Mouse (Mus musculus) layer of hippocampus, adult 2 months (tissue): Measurements from ENCODE around the gene Plekhh2. TPM values are rescaled to one million over a fixed set of nuclear protein-coding genes. Genes with fewer than 3 reads are reported as not detected.

Source experiments
- DNase-seq, 2 experiments: peaks; one replicate each; pipeline ENCODE4 v3.0.0; 2022; ENCODE audit warnings: low spot score in 2 of 2
- H3K27ac ChIP-seq: fragments of 200-600 bp; 2 replicates; pipeline ENCODE4 v1.8.1; 2022
- H3K4me3 ChIP-seq: fragments of 200-600 bp; 2 replicates; pipeline ENCODE4 v1.8.1; 2022; ENCODE audit warnings: mild to moderate bottlenecking
- CTCF ChIP-seq: fragments of 200-600 bp; conservative IDR thresholded peaks from 2 replicates; pipeline ENCODE4 v1.8.1; 2022; ENCODE audit warnings: antibody characterized with exemption, mild to moderate bottlenecking, moderate library complexity
- total RNA-seq, 2 experiments: library from RNA; stranded (reverse); gene quantifications; 2 replicates each; pipeline ENCODE4 v1.2.3; 2021

Gene Plekhh2
- total RNA-seq, 2 experiments from 2014 or later = 5.2 to 5.8 TPM

DNA sequence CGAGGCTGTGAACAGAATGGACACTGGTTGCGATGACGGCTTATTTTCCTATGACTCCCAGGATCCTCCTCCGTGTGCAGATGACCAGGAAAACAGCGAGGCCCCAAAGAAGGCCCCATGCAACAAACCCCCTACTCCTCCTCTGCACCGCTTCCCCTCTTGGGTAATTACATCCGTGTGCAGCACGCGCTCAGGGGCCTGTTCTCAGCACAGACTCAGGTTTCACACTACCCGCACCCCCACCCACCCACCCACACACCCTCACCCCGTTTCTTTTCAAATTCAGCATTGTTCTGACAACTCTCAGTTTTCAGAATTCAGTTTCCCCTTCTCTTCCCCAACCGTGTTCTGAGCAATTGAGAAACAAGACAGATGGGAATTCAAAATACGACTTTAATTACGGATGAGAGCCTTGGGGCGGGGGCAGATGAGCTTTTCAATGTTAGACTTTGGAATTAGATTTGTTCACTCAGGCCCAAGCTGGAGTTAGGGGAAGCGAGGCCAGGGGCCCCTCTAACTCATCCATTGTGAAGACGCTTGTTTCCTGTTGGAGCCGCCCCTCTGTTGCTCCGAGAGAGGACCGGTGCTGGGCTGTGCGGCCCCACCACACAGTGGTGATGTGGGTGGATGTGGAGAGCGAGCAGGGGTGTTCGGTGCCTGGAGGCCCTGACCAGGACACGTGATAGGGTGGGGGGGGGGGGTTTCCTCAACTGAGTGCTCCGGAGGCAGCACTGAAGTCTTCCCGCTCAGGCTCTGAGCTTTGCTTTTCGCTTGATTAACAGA lies 55.3 kb downstream of the Plekhh2 start:
- TF ChIP-seq CTCF = no peak
- Histone ChIP-seq H3K4me3 (no peak overlapping the region), H3K27ac (no peak overlapping the region)
- DNase-seq = peak; percentile 37 to 38

DNA sequence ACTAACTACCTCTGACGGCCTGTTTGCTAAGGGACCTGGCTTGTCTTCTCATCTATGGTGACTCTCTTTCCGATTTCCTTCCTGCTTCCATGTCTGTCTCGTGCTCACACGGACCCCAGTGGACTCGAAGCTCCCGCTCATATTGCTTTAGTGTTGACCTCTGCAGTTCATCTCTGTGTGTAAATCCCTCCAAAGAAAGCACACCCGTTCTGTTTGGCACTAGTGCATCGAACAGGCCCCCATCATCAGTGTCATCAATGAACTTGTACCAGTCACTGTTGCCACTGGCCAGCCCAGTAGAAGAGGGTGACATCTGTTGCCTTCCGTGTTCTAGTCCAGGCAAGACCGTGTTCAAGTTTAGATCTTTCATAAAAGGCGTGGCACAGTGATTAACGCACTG lies 57.1 kb downstream of the Plekhh2 start:
- no peak for DNase-seq
- H3K4me3 ChIP-seq = no peak overlapping the region
- no peak for TF ChIP-seq CTCF
- H3K27ac ChIP-seq = no peak overlapping the region

- no peak for TF ChIP-seq CTCF
- Histone ChIP-seq H3K4me3 (no peak overlapping the region), H3K27ac (no peak overlapping the region)
- no peak for DNase-seq
Observed at GRCm38 (mm10) chr17:84569770-84570169, 58.1 kb downstream of the Plekhh2 start.

GRCm38 (mm10) chr17:84571629-84572028 lies 59.9 kb downstream of the Plekhh2 start:
- no peak for TF ChIP-seq CTCF
- peak overlapping the region; percentile 22 for H3K4me3 ChIP-seq
- peak in 1 of 2 experiments; percentile 38 for DNase-seq
- no peak overlapping the region for H3K27ac ChIP-seq

DNA sequence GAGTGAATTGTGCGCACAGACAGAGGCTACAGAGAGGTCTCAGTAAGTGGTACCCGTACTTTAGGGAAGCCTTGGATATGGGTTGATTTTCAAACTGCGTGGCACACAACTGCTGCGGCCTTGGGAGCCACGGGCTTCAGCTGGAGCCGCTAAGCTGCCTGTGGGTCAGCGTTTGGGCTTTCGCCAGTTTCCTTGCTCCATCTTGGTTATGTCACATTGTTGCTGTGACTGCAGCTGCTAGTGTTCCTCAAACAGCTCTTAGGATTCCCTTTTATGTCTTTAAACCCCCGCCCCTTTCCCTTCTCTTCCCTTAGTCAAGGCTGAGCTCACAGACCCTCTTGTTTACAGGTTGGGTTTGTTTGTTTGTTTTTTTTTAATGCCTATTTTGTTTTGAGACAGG lies 61.6 kb downstream of the Plekhh2 start:
- no peak for DNase-seq
- H3K27ac ChIP-seq = no peak overlapping the region
- no peak overlapping the region for H3K4me3 ChIP-seq
- no peak for TF ChIP-seq CTCF

DNA sequence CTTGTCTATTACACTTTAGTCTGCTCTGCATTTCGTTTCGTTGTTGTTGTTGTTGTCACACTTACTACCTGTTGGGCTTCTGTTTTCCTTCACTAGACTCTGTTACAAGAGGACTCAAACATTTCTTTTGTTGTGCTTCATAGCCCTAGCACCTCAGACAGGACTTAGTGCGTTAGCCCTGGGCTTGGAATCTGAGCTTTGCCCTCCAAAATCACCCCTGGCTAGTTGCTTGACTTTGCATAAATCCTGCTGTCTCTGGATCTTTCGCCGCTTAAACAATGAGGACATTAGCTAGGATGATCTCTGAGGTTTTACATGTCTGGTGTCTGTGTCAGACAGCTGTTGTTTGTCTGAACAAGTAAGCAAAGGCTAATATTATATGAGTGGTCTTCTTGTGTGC lies 62.2 kb downstream of the Plekhh2 start:
- no peak for TF ChIP-seq CTCF
- H3K27ac ChIP-seq = no peak overlapping the region
- H3K4me3 ChIP-seq = no peak overlapping the region
- no peak for DNase-seq

DNA sequence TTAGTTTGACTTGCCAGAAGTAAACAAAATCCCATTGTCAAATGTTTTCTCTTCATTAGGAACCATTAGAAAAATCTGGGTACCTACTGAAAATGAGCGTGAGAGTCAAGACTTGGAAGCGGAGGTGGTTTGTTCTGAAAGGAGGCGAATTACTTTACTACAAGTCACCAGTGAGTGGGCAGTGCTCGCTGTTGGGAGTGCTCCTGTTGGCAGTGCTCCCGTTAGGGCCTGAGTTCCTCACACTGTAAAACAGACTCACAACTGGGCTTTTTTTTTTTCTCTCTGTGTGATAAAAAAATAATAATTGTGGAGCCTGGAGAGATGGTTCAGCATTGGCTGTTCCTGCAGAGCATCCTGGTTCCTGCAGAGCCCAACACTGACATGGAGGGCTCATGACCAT lies 63.4 kb downstream of the Plekhh2 start:
- no peak overlapping the region for H3K4me3 ChIP-seq
- DNase-seq = no peak
- TF ChIP-seq CTCF = no peak
- H3K27ac ChIP-seq = no peak overlapping the region

GRCm38 (mm10) chr17:84576621-84577293 lies 65.1 kb downstream of the Plekhh2 start:
- TF ChIP-seq CTCF = no peak
- no peak for DNase-seq
- H3K27ac ChIP-seq = no peak overlapping the region
- H3K4me3 ChIP-seq = no peak overlapping the region

GRCm38 (mm10) chr17:84579249-84579648 lies 67.6 kb downstream of the Plekhh2 start:
- TF ChIP-seq CTCF = no peak
- Histone ChIP-seq H3K4me3 (no peak overlapping the region), H3K27ac (no peak overlapping the region)
- DNase-seq = no peak

DNA sequence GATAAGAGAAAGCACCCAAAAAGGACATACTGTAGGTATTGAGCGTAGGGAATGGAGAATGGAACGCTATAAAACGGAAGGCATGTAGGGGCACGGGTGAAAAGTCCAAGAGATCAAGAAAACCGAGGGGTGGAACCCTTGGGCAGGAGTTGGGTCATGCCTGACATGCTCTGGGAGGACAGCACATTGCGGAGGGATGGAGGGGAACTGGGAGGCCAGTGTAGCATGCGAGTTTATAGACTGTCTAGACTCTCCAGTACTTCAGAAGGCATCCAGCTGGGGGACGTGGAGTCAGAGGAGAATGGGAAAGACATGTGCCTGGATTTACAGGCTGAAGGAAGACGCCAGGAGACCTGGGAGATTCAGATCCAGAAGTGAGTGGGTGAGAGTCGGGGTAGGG lies 68.1 kb downstream of the Plekhh2 start:
- DNase-seq = no peak
- no peak overlapping the region for H3K27ac ChIP-seq
- TF ChIP-seq CTCF = no peak
- no peak overlapping the region for H3K4me3 ChIP-seq

- Histone ChIP-seq H3K4me3 (no peak overlapping the region), H3K27ac (no peak overlapping the region)
- DNase-seq = no peak
- TF ChIP-seq CTCF = no peak
Observed at GRCm38 (mm10) chr17:84580821-84581220, 69.1 kb downstream of the Plekhh2 start.

- Histone ChIP-seq H3K27ac (peak overlapping the region; percentile 65; the same call in 1 of the 2 replicates), H3K4me3 (no peak overlapping the region)
- no peak for TF ChIP-seq CTCF
- no peak for DNase-seq
Observed at GRCm38 (mm10) chr17:84581740-84582414, 70.2 kb downstream of the Plekhh2 start.

- DNase-seq = no peak
- H3K27ac ChIP-seq = no peak overlapping the region
- no peak overlapping the region for H3K4me3 ChIP-seq
- no peak for TF ChIP-seq CTCF
Observed at GRCm38 (mm10) chr17:84584107-84584506, 72.4 kb downstream of the Plekhh2 start.

- H3K27ac ChIP-seq = peak overlapping the region; percentile 51; the same call in 1 of the 2 replicates
- peak; percentile 25 to 63 for DNase-seq
- H3K4me3 ChIP-seq = no peak overlapping the region
- TF ChIP-seq CTCF = no peak
Observed at GRCm38 (mm10) chr17:84585104-84585503, 73.4 kb downstream of the Plekhh2 start.
